Mouse (Mus musculus): ENCODE measurements around the gene Xk.
"Not testable (repeated sequence)": the region's sequence is repeated elsewhere in the genome, so short reads cannot be mapped to it uniquely, and the experiment has no call there.

The Xk gene

GRCm38 (mm10) chrX:9327954-9328353, 55.4 kb downstream of the Xk start:
- not testable (repeated sequence) for DNase-seq

- peak; percentile 4 to 19 for DNase-seq
Measured at GRCm38 (mm10) chrX:9332366-9332962, 59.9 kb downstream of the Xk start.

DNA sequence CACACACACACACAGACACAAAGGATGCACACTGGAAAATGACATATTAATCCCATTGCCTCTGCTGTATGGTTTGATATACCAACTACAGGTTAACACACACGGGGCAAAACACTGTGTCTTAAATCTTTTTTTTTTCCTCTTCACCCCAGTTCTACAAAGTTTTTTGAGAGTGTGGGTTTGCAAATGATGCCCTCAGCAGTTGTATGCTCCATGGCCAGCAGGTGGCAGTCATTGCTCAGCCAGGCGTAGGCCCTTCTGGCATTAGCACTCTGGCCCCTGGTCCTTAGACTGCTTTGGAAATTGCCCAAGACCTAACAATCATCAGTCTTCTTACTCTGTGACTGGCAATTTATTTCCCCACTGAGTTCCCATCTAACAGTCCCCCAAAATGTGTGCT, 60.5 kb downstream of the Xk start:
- peak; percentile 6 to 69 for DNase-seq

DNA sequence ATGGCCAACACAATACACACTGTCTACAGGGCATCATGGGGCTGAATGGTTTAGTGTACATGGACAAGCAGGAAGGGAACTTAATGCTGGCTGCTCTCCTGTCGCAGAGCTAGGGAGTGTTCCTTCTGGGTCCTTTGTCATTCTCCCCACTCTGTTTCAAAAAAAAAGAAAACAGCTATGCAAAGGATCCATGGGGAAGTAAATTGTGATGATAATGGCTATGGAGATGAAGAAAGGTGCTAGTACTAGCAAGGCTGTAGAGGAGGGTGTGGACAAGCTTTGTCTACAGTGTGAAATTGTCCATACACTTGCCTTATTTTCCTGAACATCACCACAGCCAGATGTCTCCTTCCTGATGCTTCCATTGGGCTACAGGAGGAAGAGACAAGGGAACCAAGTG, 62.4 kb downstream of the Xk start:
- not testable (repeated sequence) for DNase-seq

- DNase-seq: not testable (repeated sequence)
Measured at GRCm38 (mm10) chrX:9350327-9350726, 77.8 kb downstream of the Xk start, which contains the start of gene H2al1k. Gene H2al1k, plus strand, starts transcription at chrX:9350627.

Data from lung, adult 18-20 months (tissue).